Mouse (Mus musculus) thymus, postnatal 4 days (tissue): Measurements from ENCODE around the gene Atf7.

Experiments used
- DNase-seq: peaks from one replicate; pipeline ENCODE4 v3.0.0; 2021

Gene Atf7

DNA sequence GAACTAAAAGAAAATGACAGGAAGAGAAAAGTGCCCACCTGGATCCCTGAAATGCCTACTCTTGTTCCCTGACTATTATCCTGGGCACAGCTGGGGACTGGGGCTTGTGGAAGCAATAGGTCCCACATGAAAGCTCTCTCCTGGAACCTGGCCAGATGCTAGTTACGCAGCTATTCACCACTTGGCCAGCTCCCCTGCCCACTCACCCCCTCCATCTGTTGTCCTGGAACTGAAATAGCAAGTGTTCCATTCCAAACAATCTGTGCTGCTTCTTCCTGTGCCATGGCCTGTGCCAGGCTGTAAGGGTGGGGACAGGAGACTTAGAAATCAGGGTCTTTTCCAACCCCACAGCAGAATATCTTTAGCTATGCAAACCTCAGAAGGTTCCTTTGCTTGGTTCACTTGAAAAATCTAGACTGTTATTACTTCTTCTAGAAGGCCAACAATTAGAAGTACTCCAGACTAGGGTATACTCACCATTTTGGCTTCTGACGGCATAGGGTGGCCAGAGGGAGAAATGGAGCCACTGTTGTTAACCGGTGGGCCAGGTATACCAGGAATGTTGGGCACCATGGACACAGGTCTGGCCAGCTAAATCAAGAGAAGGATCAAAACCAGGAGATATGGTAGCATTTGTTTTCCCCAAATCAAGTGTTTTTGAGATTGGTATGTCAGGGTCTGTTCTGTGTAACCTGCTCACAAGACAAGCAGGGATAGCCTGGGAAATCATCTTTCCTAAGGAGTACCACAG lies 78.4 kb downstream of the Atf7 start:
- no peak for DNase-seq

- DNase-seq, result no peak
Observed at GRCm38 (mm10) chr15:102546246-102546645, 79.0 kb downstream of the Atf7 start.

DNA sequence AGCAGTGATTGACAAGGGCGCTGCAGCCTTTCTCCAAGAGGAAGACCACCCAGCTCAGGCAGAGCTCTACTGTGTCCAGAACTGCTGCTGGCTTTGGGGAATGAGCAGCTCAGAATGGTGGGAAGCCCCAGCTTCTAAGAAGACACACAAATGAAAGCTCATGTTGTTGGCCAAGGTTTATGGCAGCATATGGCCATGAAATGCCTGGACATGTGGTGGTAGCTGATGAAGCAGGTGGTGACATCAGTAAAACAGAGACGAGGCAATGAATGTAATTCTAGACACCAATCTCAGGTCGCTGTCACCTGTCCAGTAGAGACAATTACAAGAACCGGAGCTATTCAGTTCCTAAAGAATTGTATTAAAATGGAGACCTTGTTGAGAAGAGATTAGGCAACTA lies 80.5 kb downstream of the Atf7 start:
- DNase-seq, result no peak

DNA sequence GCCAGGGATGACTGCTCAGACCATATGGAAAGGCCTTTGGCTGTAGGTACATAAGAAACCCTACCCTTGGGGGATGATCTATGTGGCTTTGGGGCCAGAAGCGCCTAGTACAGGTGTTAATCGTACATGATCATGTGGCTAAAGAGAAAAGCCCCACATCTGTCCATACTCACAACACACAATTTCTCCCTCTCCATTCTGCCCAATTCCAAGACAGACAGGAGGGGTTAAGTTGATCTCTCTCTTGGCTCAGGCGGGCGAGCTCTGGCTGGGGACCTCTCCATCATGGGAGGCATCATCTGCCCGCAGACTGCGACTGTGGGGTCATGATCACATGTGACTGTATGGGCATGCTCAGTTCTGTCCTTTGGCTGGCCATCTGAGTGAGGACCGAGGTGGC lies 91.3 kb downstream of the Atf7 start:
- no peak for DNase-seq

DNA sequence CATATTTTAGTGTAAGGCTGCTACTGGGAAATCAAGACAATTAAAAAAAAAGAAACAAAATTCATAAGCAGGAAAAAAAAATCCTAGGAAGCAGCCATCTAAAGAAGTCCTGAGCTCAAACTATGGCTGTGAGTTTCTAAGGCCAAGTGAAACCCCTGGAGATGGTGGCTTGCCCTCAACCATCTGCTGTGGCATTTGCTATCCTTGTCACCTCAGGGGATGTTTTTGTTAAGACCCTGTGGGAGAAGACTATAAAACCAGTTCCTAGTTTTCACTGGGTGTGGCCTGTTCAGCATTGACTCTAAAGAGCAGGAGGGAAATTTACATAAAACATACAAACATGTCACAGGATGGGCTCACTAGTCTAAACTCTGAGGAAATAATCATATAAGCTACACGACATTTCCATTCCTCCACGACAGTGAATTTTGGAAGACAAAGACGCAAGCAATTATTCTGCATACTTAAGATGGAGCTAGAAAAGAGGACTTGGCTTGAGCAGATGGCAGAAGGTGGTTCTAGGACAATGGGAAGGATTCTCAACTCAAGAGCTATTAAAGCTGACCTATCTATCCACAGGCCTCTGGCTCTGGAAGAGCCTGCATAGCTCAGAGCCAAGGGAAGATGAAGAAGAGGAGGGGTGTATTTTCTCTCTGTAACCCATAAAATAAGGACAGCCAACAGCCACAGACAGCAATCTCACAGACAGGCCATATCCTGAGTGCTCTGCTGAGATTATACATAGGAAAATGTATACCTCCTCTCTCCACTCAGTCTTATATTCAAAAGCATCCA lies 93.0 kb downstream of the Atf7 start:
- DNase-seq, result no peak

GRCm38 (mm10) chr15:102531586-102531985 lies 93.7 kb downstream of the Atf7 start:
- DNase-seq, result no peak

DNA sequence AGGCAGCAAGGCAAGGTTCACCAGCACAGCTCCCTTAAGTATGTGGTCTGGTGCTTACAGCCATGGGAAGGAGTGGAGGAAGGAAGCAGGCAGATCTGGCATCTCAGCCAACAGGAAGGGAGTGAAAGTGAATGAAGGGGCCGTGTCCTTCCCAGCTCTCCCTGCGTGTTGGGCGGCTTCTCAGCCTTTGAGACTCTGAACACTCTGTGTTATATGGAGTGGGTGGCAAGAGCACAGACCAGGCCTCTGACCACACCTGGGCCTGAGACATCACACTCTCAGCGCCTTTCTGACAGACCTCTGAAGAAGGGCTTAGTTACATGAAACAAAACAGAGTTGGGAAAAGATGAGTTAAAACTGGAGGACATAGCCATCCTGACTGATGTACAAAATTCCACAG lies 94.7 kb downstream of the Atf7 start:
- no peak for DNase-seq

DNA sequence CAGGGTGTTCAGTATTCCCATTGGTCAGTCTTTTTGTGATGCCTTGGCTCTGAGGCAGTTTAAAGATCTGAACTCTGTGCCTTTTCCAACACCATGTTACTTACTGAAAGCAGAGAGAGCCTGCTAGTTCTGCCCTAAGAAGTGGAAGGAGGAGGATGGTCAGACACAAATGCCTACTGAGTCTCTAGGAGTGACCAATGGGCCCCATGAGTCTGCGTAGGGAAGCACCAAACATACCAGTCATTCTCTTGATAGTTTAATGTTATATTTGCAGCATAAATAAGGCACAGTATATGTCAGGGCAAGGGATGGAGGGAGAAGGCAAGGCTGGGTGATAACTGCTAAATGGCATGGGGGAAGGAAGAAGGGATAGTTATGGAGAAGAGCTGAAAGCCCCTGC lies 96.9 kb downstream of the Atf7 start:
- DNase-seq, result no peak

- peak; percentile 62 for DNase-seq
Observed at GRCm38 (mm10) chr15:102527936-102528335, 97.3 kb downstream of the Atf7 start.

DNA sequence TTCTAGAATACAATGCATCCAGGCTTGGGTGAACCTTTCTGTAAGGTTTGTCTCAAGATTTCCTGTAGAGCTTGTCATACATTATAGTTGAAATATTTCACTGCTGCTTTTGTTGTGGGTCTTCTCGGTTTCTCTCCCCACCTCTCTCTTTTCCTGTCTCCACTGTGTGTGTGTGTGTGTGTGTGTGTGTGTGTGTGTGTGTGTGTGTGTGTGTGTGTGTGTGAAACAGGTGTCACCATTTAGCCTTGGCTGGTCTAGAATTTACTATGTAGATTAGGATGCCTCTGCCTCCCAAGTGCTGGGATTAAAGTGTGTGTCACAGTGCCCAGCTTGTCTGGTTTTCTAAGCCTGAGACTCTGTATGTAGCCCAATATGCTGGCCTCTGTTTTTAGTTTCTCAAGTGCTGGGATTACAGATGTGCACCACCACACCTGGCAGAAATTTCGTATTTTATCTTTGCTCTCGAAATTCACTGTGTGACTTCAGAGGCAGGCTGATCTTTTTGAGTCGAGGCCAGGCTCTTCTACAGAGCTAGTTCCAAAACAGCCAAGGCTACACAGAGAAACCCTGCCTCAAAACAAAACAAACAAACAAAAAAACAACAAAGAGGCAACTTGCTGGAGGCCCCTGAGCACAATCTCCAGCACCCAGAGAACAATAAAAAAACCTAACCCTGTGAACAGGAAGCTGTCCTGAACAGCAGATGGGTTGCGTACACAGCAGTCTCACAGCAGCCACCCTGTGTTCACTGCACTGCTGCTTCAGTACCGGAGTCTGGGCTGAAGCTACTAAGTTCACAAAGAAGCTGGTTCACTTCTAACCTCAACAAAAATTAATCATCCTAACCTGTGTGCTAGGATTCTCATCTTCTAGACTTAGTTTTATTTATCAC lies 98.9 kb downstream of the Atf7 start:
- DNase-seq, result peak; percentile 41

GRCm38 (mm10) chr15:102524892-102525485 lies 100.3 kb downstream of the Atf7 start, which contains the start of gene Npff:
TSS of gene Npff (minus strand) at chr15:102524942.
- peak; percentile 85 for DNase-seq

- no peak for DNase-seq
Observed at GRCm38 (mm10) chr15:102521480-102521879, 103.8 kb downstream of the Atf7 start.

DNA sequence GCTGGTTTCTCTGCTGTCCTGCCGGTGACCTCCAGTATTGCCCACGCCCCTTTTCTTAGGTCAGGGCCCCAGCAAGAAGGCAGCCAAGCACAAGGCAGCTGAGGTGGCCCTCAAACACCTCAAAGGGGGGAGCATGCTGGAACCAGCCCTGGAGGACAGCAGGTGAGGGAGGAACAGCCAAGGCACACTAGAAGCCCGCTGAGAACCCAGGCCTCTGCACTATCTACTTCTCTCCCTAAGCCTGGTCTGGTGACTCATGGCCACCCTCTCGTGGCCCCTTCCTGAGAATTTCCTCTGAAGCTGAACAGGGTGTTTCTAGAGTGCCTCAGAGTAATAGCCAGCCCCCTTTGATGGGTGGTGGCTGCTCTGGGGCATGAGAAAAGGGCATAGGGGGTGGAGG lies 104.8 kb downstream of the Atf7 start:
- DNase-seq, result no peak

GRCm38 (mm10) chr15:102519211-102520141 lies 105.8 kb downstream of the Atf7 start:
- peak; percentile 23 for DNase-seq

GRCm38 (mm10) chr15:102518859-102519201 lies 106.4 kb downstream of the Atf7 start:
- DNase-seq, result no peak

DNA sequence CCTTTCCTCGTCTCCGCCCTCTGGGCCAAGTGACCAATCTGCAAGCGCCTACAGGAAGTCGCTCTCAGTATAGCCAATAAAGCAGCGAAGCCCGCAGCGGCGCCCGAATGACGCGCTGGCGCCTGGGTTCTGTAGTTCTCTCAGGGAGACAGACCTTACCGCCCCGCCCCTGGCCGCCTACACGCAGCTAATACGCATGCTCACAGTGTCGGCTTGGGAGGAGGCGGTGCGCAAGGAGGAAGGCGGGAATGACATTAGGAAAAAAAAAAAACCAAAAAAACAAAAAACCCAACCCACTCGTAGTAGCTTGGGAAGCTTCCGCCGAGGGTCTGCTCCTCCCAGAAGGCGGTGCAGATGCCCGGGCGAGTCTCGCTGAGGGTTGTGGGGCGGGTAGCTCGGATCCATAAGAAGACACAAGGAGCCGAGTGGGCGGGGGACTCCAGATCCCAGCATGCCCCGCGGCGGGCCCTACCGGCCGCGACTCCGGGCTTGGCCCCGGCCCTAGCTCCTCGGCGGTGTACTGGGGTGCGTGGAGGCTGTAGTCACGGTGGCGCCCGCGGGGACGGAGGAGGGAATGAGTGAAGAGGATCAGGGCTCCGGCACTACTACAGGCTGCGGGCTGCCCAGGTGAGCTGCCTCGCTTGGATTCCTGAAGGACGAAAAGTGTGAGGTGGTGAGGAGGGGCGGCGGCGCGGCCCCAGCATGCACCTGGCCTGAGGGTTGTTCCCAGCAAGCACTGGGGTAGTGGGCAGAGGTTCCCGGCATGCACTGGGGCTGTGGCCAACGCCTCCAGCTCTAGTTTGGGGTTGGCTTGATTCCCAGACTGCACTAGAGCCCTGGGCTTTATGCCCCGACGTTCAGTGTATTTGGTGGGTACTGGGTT lies 107.0 kb downstream of the Atf7 start, which contains the start of gene Tarbp2:
TSS of gene Tarbp2 (plus strand) at position 217 of the 883 bp plus-strand sequence.
- DNase-seq, result peak; percentile 97

DNA sequence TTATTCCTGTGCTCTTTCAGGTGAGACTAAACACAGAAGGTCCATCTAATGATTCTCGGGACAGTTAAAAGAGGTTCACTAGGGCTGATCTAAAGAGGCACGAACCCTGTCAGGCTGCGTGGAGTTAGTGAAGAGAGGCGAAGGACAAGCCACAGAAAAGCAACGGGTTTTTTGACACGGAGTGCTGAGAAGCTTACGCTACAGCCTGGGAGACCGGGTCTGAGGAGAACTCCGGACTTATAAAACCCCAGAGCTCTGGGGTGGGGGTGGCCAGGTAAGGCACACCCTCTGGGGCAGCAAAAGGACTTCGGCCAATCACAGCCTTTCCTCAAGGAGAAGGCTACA lies 107.7 kb downstream of the Atf7 start:
- no peak for DNase-seq

- peak; percentile 77 for DNase-seq
Observed at GRCm38 (mm10) chr15:102516728-102517404, 108.4 kb downstream of the Atf7 start, which contains the start of gene Map3k12. TSS of gene Map3k12 (minus strand) at chr15:102517064.

GRCm38 (mm10) chr15:102516293-102516692 lies 109.0 kb downstream of the Atf7 start:
- no peak for DNase-seq

DNA sequence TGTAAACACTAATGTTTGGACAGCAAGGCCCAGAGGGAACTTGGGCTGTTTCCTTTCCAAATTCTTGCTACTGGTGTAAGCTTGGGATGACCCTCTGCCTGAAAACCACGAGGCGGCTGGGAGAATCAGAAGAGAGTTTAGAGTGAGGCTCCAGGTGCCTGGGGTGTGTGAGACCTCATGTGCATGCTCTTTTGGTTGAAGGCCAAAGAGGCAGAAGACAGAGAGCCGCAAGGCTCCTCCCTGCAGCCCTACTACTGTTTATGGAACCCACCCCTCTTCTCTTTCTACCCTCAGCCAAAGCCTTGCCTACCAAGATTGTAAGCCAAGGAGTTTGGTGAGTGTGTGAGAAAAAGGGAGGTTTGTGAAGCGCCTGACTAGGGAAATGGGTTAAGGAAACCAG lies 109.5 kb downstream of the Atf7 start:
- DNase-seq, result no peak
